Mouse (Mus musculus): ENCODE results near the gene Dynll2. TPM values are rescaled to one million over a fixed set of nuclear protein-coding genes. Genes with fewer than 3 reads are reported as not detected.
A peak's percentile ranks its signal among the peaks of the same experiment; 100 is the strongest.

Gene Dynll2
- polyA plus RNA-seq, 1 experiment from 2014 or later = 13.7 TPM

GRCm38 (mm10) chr11:88023933-88024332, 36.6 kb upstream of the Dynll2 start:
- H3K4me1 ChIP-seq (ENCODE audit: control insufficient read depth, insufficient read depth, low read length) = no peaks in the 10 kb centered on the region
- H3K9me3 ChIP-seq (ENCODE audit: control insufficient read depth, low read length) = no peaks in the 10 kb centered on the region
- no peak overlapping the region for H3K4me2 ChIP-seq (ENCODE audit: low read depth, low read length)
- ATAC-seq (ENCODE audit: low read depth) (no peak), DNase-seq (ENCODE audit: low spot score) (no peak)
- no peaks in the 10 kb centered on the region for H3K36me3 ChIP-seq (ENCODE audit: control insufficient read depth, insufficient read depth, low read length)
- 67% methylated on average over 2 of the region's 2 CpGs for WGBS
- H3K27me3 ChIP-seq (replicated peaks; ENCODE audit: control insufficient read depth, insufficient read depth, low read length) = no peaks in the 10 kb centered on the region
- H3K27ac ChIP-seq (replicated peaks; ENCODE audit: low read depth, low read length) = no peak overlapping the region
- no peak overlapping the region for H3K9ac ChIP-seq (ENCODE audit: low read depth, low read length)
- H3K4me3 ChIP-seq (ENCODE audit: low read depth, low read length) = no peak overlapping the region

DNA sequence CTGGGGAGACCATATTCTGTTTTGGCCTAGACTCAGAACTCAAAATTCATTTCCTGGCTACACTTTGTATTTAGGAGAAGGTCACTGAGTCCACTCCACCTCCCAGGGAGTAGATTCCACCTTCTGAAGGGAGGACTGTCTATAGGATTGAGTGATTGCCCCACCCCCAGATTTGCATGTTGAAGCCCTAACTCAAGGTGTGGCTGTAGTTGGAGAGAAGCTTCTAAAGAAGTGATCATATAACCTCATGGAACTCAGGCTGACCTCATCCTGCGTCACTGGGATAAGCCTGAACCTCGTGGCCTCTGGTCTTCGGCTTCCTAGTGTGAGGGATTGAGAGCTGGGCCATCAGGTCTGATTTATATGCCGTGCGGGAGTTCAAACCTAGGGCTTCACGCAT, 28.5 kb upstream of the Dynll2 start:
- H3K9ac ChIP-seq (ENCODE audit: low read depth, low read length) = no peak overlapping the region
- no peaks in the 10 kb centered on the region for H3K27me3 ChIP-seq (replicated peaks; ENCODE audit: control insufficient read depth, insufficient read depth, low read length)
- H3K4me2 ChIP-seq (ENCODE audit: low read depth, low read length) = no peak overlapping the region
- H3K4me3 ChIP-seq (ENCODE audit: low read depth, low read length) = no peak overlapping the region
- H3K27ac ChIP-seq (replicated peaks; ENCODE audit: low read depth, low read length) = no peak overlapping the region
- 84% methylated on average over 6 of the region's 6 CpGs for WGBS
- no peaks in the 10 kb centered on the region for H3K36me3 ChIP-seq (ENCODE audit: control insufficient read depth, insufficient read depth, low read length)
- no peaks in the 10 kb centered on the region for H3K9me3 ChIP-seq (ENCODE audit: control insufficient read depth, low read length)
- no peak for ATAC-seq (ENCODE audit: low read depth)
- peaks cover 8% of the 10 kb centered on the region; the same call in 1 of the 2 replicates for H3K4me1 ChIP-seq (ENCODE audit: control insufficient read depth, insufficient read depth, low read length)
- DNase-seq (ENCODE audit: low spot score) = no peak

- peaks cover 9% of the 10 kb centered on the region for H3K4me1 ChIP-seq (ENCODE audit: control insufficient read depth, insufficient read depth, low read length)
- DNase-seq (ENCODE audit: low spot score) (no peak), ATAC-seq (ENCODE audit: low read depth) (no peak)
- no peaks in the 10 kb centered on the region for H3K36me3 ChIP-seq (ENCODE audit: control insufficient read depth, insufficient read depth, low read length)
- no peaks in the 10 kb centered on the region for H3K9me3 ChIP-seq (ENCODE audit: control insufficient read depth, low read length)
- no peak overlapping the region for H3K27ac ChIP-seq (replicated peaks; ENCODE audit: low read depth, low read length)
- WGBS = 86% methylated on average over 11 of the region's 11 CpGs
- no peaks in the 10 kb centered on the region for H3K27me3 ChIP-seq (replicated peaks; ENCODE audit: control insufficient read depth, insufficient read depth, low read length)
- H3K9ac ChIP-seq (ENCODE audit: low read depth, low read length) = no peak overlapping the region
- H3K4me3 ChIP-seq (ENCODE audit: low read depth, low read length) = no peak overlapping the region
- H3K4me2 ChIP-seq (ENCODE audit: low read depth, low read length) = no peak overlapping the region
Measured at GRCm38 (mm10) chr11:88015161-88015560, 27.8 kb upstream of the Dynll2 start.

GRCm38 (mm10) chr11:88013632-88014031, 26.3 kb upstream of the Dynll2 start:
- Histone ChIP-seq H3K27me3 (replicated peaks; ENCODE audit: control insufficient read depth, insufficient read depth, low read length) (no peaks in the 10 kb centered on the region), H3K4me2 (ENCODE audit: low read depth, low read length) (no peak overlapping the region), H3K9me3 (ENCODE audit: control insufficient read depth, low read length) (no peaks in the 10 kb centered on the region), H3K27ac (replicated peaks; ENCODE audit: low read depth, low read length) (no peak overlapping the region), H3K4me1 (ENCODE audit: control insufficient read depth, insufficient read depth, low read length) (peaks cover 17% of the 10 kb centered on the region), H3K4me3 (ENCODE audit: low read depth, low read length) (no peak overlapping the region), H3K36me3 (ENCODE audit: control insufficient read depth, insufficient read depth, low read length) (no peaks in the 10 kb centered on the region), H3K9ac (ENCODE audit: low read depth, low read length) (no peak overlapping the region)
- no peak for DNase-seq (ENCODE audit: low spot score)
- 89% methylated on average over 10 of the region's 10 CpGs for WGBS
- ATAC-seq (ENCODE audit: low read depth) = no peak

DNA sequence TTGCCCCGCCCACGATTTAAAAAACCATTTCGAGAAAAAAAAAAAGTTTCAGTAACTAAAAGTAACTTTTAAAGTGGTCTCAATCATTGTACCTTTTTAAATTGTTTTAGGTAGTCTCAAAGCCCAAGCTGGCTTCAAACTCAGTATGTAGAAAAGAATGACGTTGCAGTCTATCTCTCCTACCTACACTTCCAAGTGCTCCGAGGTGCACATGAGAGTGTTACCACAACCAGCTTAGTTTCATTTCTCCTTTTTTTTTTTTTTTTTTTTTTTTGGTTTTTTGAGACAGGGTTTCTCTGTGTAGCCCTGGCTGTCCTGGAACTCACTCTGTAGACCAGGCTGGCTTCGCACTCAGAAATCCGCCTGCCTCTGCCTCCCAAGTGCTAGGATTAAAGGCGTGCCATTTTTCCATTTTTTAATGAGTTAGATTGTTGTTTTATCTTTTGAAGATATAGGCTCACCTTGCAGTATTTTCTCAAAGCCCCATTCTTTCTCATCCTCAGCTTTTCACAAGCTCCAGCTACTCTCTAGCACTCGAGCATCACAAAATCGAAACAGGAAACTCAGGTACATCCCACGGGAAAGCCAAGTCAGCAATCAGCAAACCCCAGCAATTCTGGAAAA, 25.4 kb upstream of the Dynll2 start:
- no peak overlapping the region for H3K27ac ChIP-seq (replicated peaks; ENCODE audit: low read depth, low read length)

DNA sequence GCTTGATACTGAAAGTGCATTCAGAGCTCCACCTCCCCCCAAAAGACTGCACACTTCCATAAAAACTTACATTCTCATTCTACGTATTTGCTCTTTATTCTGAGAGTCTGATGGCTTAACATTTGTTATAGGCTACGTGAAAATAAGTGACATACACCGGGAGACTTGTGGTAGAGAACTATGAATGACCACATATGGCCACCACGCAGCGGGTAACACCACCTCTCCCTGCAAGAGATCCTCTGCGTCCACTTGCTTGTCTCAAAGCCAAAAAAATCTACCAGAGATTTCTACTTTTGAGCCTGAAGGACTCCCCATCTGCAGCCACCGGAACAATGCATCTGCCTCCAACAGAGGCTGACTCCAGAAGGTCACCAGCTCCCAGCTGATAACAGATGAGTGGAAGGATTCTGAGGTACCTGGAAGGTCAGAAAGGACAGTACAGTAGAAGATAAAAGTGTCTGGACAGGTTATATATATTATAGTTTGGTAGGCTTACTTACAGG, 24.6 kb upstream of the Dynll2 start:
- Histone ChIP-seq H3K27ac (replicated peaks; ENCODE audit: low read depth, low read length) (no peak overlapping the region), H3K4me1 (ENCODE audit: control insufficient read depth, insufficient read depth, low read length) (peaks cover 17% of the 10 kb centered on the region), H3K4me3 (ENCODE audit: low read depth, low read length) (no peak overlapping the region), H3K9ac (ENCODE audit: low read depth, low read length) (no peak overlapping the region), H3K4me2 (ENCODE audit: low read depth, low read length) (no peak overlapping the region), H3K36me3 (ENCODE audit: control insufficient read depth, insufficient read depth, low read length) (no peaks in the 10 kb centered on the region), H3K9me3 (ENCODE audit: control insufficient read depth, low read length) (no peaks in the 10 kb centered on the region), H3K27me3 (replicated peaks; ENCODE audit: control insufficient read depth, insufficient read depth, low read length) (no peaks in the 10 kb centered on the region)
- WGBS = 78% methylated on average over 7 of the region's 7 CpGs
- no peak for DNase-seq (ENCODE audit: low spot score)
- no peak for ATAC-seq (ENCODE audit: low read depth)

More for the DNA sequence above, 25.4 kb upstream of the Dynll2 start:
- Histone ChIP-seq H3K4me3 (ENCODE audit: low read depth, low read length) (no peak overlapping the region), H3K4me1 (ENCODE audit: control insufficient read depth, insufficient read depth, low read length) (peaks cover 17% of the 10 kb centered on the region), H3K9ac (ENCODE audit: low read depth, low read length) (no peak overlapping the region), H3K9me3 (ENCODE audit: control insufficient read depth, low read length) (no peaks in the 10 kb centered on the region), H3K4me2 (ENCODE audit: low read depth, low read length) (no peak overlapping the region), H3K27me3 (replicated peaks; ENCODE audit: control insufficient read depth, insufficient read depth, low read length) (no peaks in the 10 kb centered on the region), H3K36me3 (ENCODE audit: control insufficient read depth, insufficient read depth, low read length) (no peaks in the 10 kb centered on the region)
- no peak for ATAC-seq (ENCODE audit: low read depth)
- 84% methylated on average over 11 of the region's 11 CpGs for WGBS
- DNase-seq (ENCODE audit: low spot score) = no peak

DNA sequence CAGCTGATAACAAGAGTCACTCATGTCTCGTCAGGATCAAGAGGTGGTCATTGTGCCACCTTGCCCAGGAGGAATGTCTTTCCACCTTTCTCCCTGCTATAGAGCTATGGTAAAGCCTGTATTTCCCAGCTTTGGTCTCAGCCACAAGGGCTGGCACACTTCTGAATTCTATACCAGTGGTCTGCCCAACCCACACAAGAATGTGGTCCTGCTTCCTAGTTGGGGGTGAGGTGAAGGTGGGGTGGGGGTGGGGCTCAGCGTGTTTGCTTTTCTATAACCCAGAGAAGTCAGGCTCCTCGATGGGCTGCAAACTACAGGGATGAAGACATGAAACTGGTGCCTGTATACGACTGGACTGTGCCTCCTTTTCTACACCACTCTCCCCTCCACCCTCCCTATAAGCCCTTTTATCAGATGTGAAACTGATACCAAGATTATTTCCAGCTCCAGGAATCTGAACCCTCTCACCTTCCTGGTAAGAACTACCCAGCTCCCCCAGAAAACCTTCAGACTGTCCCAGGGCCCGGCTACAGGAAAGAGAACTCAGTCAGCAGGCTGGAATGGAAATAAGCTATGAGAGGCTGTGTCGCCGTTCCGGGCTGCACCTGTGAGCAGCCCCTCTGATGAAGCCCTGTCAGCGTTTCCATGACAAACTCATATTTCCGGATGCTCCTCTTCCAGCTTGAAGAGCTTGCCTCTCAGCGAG, 24.0 kb upstream of the Dynll2 start:
- Histone ChIP-seq H3K9me3 (ENCODE audit: control insufficient read depth, low read length) (no peaks in the 10 kb centered on the region), H3K27ac (replicated peaks; ENCODE audit: low read depth, low read length) (no peak overlapping the region)

DNA sequence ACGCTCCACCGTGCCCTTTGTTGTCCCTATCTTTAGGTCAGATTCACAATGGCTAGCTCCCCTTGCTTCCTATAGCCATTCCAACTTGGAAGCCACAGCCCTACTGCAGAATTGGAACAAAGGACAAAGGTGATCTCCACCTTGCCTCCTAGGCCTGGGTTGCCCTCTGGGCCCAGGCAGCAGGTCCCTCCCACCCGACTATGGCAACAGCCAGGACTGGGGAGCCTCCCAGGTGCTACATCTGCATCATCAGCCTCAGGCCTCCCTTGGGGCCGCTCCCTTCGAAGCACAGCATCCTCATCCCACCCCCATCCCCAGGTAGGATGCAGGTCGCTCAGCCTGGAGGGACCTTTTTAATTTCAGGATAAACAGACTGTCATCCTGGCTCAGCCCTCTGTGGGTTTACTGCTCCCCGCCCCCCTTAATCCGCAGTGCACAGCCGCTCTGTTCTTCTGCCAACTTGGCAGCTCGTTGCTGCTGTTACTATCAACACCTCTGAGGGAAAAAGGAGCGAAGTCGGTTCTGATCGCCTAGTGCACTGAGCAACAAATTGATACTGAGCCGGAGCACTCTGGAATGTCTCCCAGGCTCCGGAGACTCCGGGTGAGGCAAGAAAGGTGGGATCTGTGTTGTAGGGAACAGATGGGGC, 22.3 kb upstream of the Dynll2 start:
- Histone ChIP-seq H3K27me3 (replicated peaks; ENCODE audit: control insufficient read depth, insufficient read depth, low read length) (no peaks in the 10 kb centered on the region), H3K4me1 (ENCODE audit: control insufficient read depth, insufficient read depth, low read length) (peaks cover 17% of the 10 kb centered on the region), H3K9ac (ENCODE audit: low read depth, low read length) (peak overlapping the region; percentile 5; the same call in 1 of the 2 replicates), H3K4me2 (ENCODE audit: low read depth, low read length) (peak overlapping the region; percentile 35), H3K36me3 (ENCODE audit: control insufficient read depth, insufficient read depth, low read length) (no peaks in the 10 kb centered on the region), H3K27ac (replicated peaks; ENCODE audit: low read depth, low read length) (no peak overlapping the region), H3K9me3 (ENCODE audit: control insufficient read depth, low read length) (no peaks in the 10 kb centered on the region), H3K4me3 (ENCODE audit: low read depth, low read length) (peak overlapping the region; percentile 10; the same call in 1 of the 2 replicates)
- ATAC-seq (ENCODE audit: low read depth) (peak; percentile 94), DNase-seq (ENCODE audit: low spot score) (peak; percentile 89)
- 21% methylated on average over 16 of the region's 16 CpGs for WGBS

More for the DNA sequence above, 24.0 kb upstream of the Dynll2 start:
- DNase-seq (ENCODE audit: low spot score) (no peak), ATAC-seq (ENCODE audit: low read depth) (no peak)
- no peak overlapping the region for H3K9ac ChIP-seq (ENCODE audit: low read depth, low read length)
- H3K36me3 ChIP-seq (ENCODE audit: control insufficient read depth, insufficient read depth, low read length) = no peaks in the 10 kb centered on the region
- H3K4me3 ChIP-seq (ENCODE audit: low read depth, low read length) = no peak overlapping the region
- H3K4me2 ChIP-seq (ENCODE audit: low read depth, low read length) = no peak overlapping the region
- no peaks in the 10 kb centered on the region for H3K27me3 ChIP-seq (replicated peaks; ENCODE audit: control insufficient read depth, insufficient read depth, low read length)
- 53% methylated on average over 11 of the region's 11 CpGs for WGBS
- H3K4me1 ChIP-seq (ENCODE audit: control insufficient read depth, insufficient read depth, low read length) = peaks cover 17% of the 10 kb centered on the region

Measured in embryonic facial prominence, embryonic 14.5 days (tissue).